Mouse (Mus musculus): Measurements from ENCODE around the gene Fam167b. TPM values are rescaled to one million over a fixed set of nuclear protein-coding genes. Genes with fewer than 3 reads are reported as not detected.

Fam167b gene
- polyA plus RNA-seq, 1 experiment from 2014 or later: 4.2 TPM

- peaks cover 43% of the 10 kb centered on the region for H3K36me3 ChIP-seq
- H3K27me3 ChIP-seq: no peaks in the 10 kb centered on the region
- H3K9ac ChIP-seq: peak within 1 kb of the TSS; percentile 67
- ATAC-seq (ENCODE audit: borderline replicate concordance, extremely low read depth, low FRiP score, low TSS enrichment): peak; percentile 87
- under 1% methylated on average over 70 of the region's 74 CpGs for WGBS
- peaks cover 24% of the 10 kb centered on the region for H3K4me1 ChIP-seq
- H3K4me3 ChIP-seq: peak within 1 kb of the TSS; percentile 64
- peak within 1 kb of the TSS; percentile 49 for H3K27ac ChIP-seq
- peak within 1 kb of the TSS; percentile 77 for H3K4me2 ChIP-seq
- H3K9me3 ChIP-seq: no peaks in the 10 kb centered on the region
These were observed 22.1 kb upstream of the Fam167b start, which contains the start of the genes Eif3i and Tmem234 for GRCm38 (mm10) chr4:129600233-129601158. Gene Eif3i (minus strand): TSS chr4:129600648. Gene Tmem234 (plus strand): TSS chr4:129600668.

DNA sequence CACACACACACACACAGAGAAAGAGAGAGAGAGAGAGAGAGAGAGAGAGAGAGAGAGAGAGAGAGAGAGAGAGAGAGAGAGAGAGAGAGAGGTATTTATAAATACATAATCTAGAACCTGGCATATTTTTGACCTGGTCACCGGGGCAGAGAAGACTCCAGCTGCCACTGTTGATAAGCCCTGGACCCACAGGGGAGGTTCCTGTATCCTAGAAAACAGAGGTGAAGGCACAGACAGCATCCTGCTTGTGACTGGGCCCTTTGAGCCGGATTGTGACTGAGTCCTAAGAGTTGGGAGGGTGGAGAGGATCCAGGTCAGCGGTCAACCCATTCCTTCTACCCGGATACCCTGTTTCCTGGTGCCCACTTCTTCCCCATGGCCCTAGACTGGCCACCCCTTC lies 10.5 kb upstream of the Fam167b start:
- Histone ChIP-seq H3K36me3 (peaks cover 33% of the 10 kb centered on the region), H3K4me1 (peaks cover 12% of the 10 kb centered on the region)
- 76% methylated on average over 4 of the region's 4 CpGs for WGBS

DNA sequence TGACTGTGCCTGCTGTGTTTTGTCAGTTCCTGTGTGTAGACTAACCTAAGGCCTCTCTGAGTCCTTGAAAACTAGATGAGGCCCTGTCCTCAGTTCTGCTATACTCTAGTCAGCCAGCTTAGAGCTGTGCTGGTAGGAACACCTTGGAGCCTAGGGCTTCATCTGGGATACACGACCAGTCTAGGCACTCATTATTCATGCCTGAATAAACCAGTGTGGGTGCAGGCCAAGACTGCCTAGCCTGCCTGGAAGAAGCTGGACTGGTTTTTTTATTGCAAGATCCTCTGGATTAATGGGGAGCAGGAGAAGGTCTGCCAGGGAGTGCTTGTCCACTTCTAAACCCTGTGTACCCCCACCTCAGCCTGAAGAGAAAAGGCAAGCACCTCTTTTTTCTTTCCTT lies 8.6 kb upstream of the Fam167b start:
- H3K27ac ChIP-seq: no peak overlapping the region
- 50% methylated on average over 1 of the region's 1 CpGs for WGBS
- ATAC-seq (ENCODE audit: borderline replicate concordance, extremely low read depth, low FRiP score, low TSS enrichment): no peak

More for the DNA sequence above, 10.5 kb upstream of the Fam167b start:
- Histone ChIP-seq H3K27ac (no peak overlapping the region), H3K9ac (no peak overlapping the region), H3K4me2 (no peak overlapping the region), H3K27me3 (no peaks in the 10 kb centered on the region), H3K9me3 (no peaks in the 10 kb centered on the region), H3K4me3 (no peak overlapping the region)
- no peak for ATAC-seq (ENCODE audit: borderline replicate concordance, extremely low read depth, low FRiP score, low TSS enrichment)

DNA sequence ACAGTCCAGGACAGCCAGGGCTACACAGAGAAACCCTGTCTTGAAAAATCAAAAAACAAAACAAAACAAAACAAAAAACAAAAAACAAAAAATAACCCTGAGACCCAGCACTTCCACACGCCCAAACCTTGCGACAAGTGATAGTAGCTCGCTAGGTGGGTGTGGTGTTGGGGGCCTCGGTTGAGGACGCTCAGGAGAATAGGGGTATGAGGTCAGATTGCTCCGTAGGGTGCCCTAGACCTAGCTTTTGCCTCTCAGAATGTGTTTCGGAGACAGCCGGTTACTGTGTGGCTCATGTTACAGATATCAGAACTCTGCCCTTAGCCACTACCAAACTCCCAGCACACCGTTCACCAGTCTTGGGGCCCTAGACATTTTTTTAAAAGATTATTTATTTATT lies 7.4 kb upstream of the Fam167b start:
- ATAC-seq (ENCODE audit: borderline replicate concordance, extremely low read depth, low FRiP score, low TSS enrichment): no peak
- 79% methylated on average over 9 of the region's 9 CpGs for WGBS
- H3K4me3 ChIP-seq: no peak overlapping the region
- H3K36me3 ChIP-seq: peaks cover 4% of the 10 kb centered on the region
- H3K9me3 ChIP-seq: no peaks in the 10 kb centered on the region
- H3K9ac ChIP-seq: no peak overlapping the region
- H3K27ac ChIP-seq: no peak overlapping the region
- peak overlapping the region; percentile 83 for H3K4me2 ChIP-seq
- peaks cover 12% of the 10 kb centered on the region for H3K4me1 ChIP-seq
- no peaks in the 10 kb centered on the region for H3K27me3 ChIP-seq

More for the DNA sequence above, 8.6 kb upstream of the Fam167b start:
- no peak overlapping the region for H3K4me3 ChIP-seq
- H3K4me1 ChIP-seq: peaks cover 12% of the 10 kb centered on the region
- peaks cover 16% of the 10 kb centered on the region for H3K36me3 ChIP-seq
- no peaks in the 10 kb centered on the region for H3K27me3 ChIP-seq
- no peak overlapping the region for H3K9ac ChIP-seq
- no peaks in the 10 kb centered on the region for H3K9me3 ChIP-seq
- H3K4me2 ChIP-seq: no peak overlapping the region

- Histone ChIP-seq H3K4me1 (peaks cover 12% of the 10 kb centered on the region), H3K36me3 (no peaks in the 10 kb centered on the region), H3K9ac (peak overlapping the region; percentile 45), H3K9me3 (no peaks in the 10 kb centered on the region), H3K27ac (peak overlapping the region; percentile 56), H3K4me2 (peak overlapping the region; percentile 83), H3K27me3 (no peaks in the 10 kb centered on the region), H3K4me3 (peak overlapping the region; percentile 48)
- 1% methylated on average over 36 of the region's 36 CpGs for WGBS
- peak; percentile 71; the same call in 1 of the 2 replicates for ATAC-seq (ENCODE audit: borderline replicate concordance, extremely low read depth, low FRiP score, low TSS enrichment)
These were observed 6.7 kb upstream of the Fam167b start for GRCm38 (mm10) chr4:129584884-129585608.

- ATAC-seq (ENCODE audit: borderline replicate concordance, extremely low read depth, low FRiP score, low TSS enrichment): no peak
- Histone ChIP-seq H3K27me3 (no peaks in the 10 kb centered on the region), H3K27ac (peak overlapping the region; percentile 56), H3K4me1 (peaks cover 12% of the 10 kb centered on the region), H3K9me3 (no peaks in the 10 kb centered on the region), H3K36me3 (no peaks in the 10 kb centered on the region), H3K4me3 (peak overlapping the region; percentile 48), H3K9ac (peak overlapping the region; percentile 45), H3K4me2 (peak overlapping the region; percentile 83)
- 70% methylated on average over 1 of the region's 1 CpGs for WGBS
These were observed 6.0 kb upstream of the Fam167b start for GRCm38 (mm10) chr4:129584370-129584769.

DNA sequence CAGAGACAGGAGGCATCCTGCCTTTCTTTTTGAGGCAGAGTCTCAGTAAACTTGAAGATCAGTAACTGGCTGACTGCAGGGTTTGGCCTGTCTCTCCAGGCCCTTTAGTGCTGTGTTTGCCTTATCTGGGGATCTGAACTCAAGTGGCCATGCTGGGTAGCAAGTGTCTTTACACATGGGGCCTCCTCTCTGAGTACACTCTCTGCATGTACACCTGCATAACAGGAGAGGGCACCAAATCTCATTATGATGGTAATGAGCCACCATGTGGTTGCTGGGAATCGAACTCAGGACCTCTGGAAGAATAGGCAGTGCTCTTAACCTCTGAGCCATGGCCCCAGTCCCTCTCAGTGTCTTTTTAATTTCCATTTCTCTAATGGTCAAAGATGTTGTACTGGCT lies 3.9 kb upstream of the Fam167b start:
- Histone ChIP-seq H3K36me3 (no peaks in the 10 kb centered on the region), H3K9ac (no peak overlapping the region), H3K27ac (no peak overlapping the region), H3K27me3 (no peaks in the 10 kb centered on the region), H3K4me3 (no peak overlapping the region), H3K4me1 (peaks cover 18% of the 10 kb centered on the region), H3K4me2 (no peak overlapping the region), H3K9me3 (no peaks in the 10 kb centered on the region)
- no peak for ATAC-seq (ENCODE audit: borderline replicate concordance, extremely low read depth, low FRiP score, low TSS enrichment)
- WGBS: 75% methylated on average over 1 of the region's 1 CpGs

DNA sequence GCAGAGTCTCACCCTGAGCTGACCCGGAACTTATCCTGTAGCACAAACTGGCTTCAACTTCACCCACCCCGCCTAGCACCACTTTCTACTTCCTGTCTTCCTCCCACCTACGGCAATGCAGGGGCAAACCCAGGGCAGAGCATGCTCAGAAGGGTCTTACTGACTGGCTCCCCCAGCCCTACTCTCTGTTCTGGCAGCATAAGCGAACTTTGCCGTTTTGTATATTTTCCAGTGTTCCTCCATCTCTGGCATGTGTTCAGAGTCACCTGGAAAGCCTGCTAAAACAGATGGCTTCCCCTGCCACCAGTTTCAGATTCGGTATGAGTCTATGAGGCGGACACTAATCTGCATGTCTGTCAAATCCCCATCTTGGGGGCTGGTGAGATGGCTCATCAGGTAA lies 2.0 kb upstream of the Fam167b start:
- Histone ChIP-seq H3K4me1 (peaks cover 15% of the 10 kb centered on the region), H3K4me2 (no peak overlapping the region), H3K27me3 (no peaks in the 10 kb centered on the region), H3K9ac (no peak overlapping the region), H3K4me3 (no peak overlapping the region), H3K36me3 (no peaks in the 10 kb centered on the region), H3K27ac (no peak overlapping the region), H3K9me3 (no peaks in the 10 kb centered on the region)
- WGBS: 54% methylated on average over 7 of the region's 7 CpGs
- ATAC-seq (ENCODE audit: borderline replicate concordance, extremely low read depth, low FRiP score, low TSS enrichment): no peak

DNA sequence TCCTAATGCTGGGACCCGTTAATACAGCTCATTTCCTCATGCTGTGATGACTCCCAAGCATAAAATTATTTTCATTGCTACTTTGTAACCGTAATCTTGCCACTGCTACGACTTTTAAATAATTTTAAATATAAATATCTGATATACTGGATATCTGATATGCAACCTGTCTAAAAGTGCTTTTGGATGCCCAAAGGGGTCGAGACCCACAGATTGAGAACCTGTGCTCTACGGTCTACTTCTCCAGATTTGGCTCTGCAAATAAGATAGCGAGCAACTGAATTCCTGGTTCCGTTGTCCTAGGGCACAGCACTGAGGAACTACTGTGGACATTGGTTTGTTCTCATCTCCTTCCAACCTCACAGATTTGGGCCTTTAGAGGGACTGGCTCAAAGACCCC lies 661 bp downstream of the Fam167b start:
- 75% methylated on average over 7 of the region's 7 CpGs for WGBS
- ATAC-seq (ENCODE audit: borderline replicate concordance, extremely low read depth, low FRiP score, low TSS enrichment): no peak
- Histone ChIP-seq H3K4me2 (no peak overlapping the region), H3K27me3 (no peaks in the 10 kb centered on the region), H3K9ac (no peak overlapping the region), H3K4me1 (peaks cover 6% of the 10 kb centered on the region; the same call in 1 of the 2 replicates), H3K36me3 (no peaks in the 10 kb centered on the region), H3K27ac (no peak overlapping the region; the same call in 1 of the 2 replicates), H3K4me3 (no peak overlapping the region), H3K9me3 (no peaks in the 10 kb centered on the region)

DNA sequence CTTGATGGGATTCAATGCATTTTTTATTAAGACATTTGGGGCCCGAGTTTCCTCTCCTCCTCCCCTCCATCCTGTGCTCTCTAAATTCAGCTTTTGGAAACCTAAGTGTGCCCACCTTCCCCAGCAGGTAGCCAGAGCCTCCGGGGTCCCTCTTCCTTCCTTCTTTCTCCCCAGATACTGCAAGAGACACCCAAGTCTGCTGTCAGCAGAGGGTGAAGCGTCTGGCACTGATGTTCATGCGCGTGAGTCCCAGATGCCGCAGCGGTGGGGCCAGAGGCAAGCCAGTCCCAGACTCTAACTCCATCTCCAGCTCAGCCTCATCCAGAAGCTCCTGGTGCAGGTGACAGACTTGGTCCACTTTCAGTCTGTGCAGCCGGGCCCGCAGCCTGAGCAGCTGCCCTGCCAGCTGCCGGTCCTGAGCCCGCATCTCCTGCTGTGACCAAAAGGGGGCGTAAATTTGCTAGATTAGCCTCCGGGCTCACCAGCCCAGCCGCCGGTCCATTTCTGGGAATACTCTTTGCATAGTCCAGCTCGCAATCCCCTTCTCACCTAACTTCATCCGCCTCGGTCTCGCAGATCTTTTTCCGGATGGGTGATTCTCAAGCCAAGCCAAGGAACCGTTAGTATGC lies 1.4 kb downstream of the Fam167b start:
- no peak overlapping the region for H3K4me3 ChIP-seq
- H3K27me3 ChIP-seq: no peaks in the 10 kb centered on the region
- no peaks in the 10 kb centered on the region for H3K9me3 ChIP-seq
- no peaks in the 10 kb centered on the region for H3K36me3 ChIP-seq
- 33% methylated on average over 21 of the region's 21 CpGs for WGBS
- peak overlapping the region; percentile 15; the same call in 1 of the 2 replicates for H3K4me2 ChIP-seq
- no peak for ATAC-seq (ENCODE audit: borderline replicate concordance, extremely low read depth, low FRiP score, low TSS enrichment)
- H3K27ac ChIP-seq: no peak overlapping the region
- no peak overlapping the region for H3K9ac ChIP-seq
- peaks cover 6% of the 10 kb centered on the region; the same call in 1 of the 2 replicates for H3K4me1 ChIP-seq

DNA sequence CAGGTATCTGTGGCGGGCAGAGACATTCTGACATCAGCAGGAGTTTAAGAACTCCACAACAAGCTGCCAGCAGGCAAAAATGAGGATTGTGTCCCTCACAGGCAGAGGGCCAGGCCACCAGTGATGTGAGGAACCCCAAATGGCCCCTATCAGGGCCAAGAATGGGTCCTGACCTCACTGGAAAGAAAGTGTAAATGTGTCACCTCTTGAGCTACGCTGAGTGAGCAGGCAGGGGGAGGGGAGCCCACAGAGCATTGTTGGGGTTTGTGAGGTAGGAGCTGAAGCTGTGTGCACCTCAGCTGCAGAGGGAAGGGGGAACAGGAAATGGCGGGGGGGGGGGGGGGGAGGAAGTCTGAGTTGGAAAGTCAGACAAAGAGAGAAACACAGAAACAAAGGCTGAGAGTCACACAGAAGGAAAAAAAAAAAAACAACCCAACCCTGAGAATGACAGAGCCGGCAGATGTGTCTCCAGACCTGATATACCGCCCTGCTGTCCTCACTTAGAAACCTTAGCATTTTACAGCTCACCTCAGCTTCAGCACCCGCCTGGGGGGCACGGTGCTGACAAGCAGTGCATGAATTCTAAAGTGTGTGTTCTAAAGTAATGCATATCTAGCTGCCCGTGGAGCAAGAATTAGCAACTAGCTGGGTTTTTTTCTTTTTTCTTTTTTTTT lies 3.0 kb downstream of the Fam167b start:
- ATAC-seq (ENCODE audit: borderline replicate concordance, extremely low read depth, low FRiP score, low TSS enrichment): no peak; the same call in 1 of the 2 replicates
- Histone ChIP-seq H3K4me3 (no peak overlapping the region), H3K36me3 (no peaks in the 10 kb centered on the region), H3K9ac (no peak overlapping the region), H3K27me3 (no peaks in the 10 kb centered on the region), H3K27ac (peak overlapping the region; percentile 4; the same call in 1 of the 2 replicates), H3K4me1 (peaks cover 6% of the 10 kb centered on the region; the same call in 1 of the 2 replicates), H3K9me3 (no peaks in the 10 kb centered on the region), H3K4me2 (no peak overlapping the region; the same call in 1 of the 2 replicates)
- 45% methylated on average over 7 of the region's 8 CpGs for WGBS
